Mouse (Mus musculus) adipocyte (in vitro differentiated cells): ENCODE measurements at regions not wholly inside any gene's neighbourhood (a gene's known extent, or its start where the extent isn't known, plus 50 kb on each side); places are given as distances from the start of the nearest gene placed in this dataset.
"Not testable (repeated sequence)": the region's sequence is repeated elsewhere in the genome, so short reads cannot be mapped to it uniquely, and the experiment has no call there.

Experiments used
- DNase-seq: peaks from one replicate; pipeline ENCODE4 v3.0.0-alpha.2; 2016; ENCODE audit warnings: low spot score

GRCm38 (mm10) chr10:14333344-14333743, 212.1 kb downstream of the Adgrg6 start:
- DNase-seq, result no peak

DNA sequence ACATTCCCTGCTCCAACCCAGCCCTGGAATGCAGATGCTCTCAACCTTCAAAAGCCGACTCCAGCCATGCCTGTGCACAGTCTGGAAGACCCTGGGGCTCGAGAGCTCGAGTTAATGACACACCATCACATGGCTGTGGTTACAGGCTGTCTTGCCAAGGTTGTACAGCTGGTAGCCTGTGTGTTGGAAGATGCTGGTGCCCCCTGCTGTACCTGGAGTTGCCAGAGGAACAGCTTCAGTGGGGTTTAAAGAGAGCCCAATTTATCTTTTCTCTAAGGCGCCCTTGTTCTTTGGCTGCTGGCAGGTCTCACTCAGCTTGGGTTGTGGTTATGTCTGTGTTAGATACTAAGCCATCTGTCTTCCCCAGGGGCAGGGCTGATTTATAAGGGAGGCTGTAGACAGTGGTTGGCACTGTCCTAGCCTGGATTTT, 212.8 kb downstream of the Adgrg6 start:
- DNase-seq, result no peak

DNA sequence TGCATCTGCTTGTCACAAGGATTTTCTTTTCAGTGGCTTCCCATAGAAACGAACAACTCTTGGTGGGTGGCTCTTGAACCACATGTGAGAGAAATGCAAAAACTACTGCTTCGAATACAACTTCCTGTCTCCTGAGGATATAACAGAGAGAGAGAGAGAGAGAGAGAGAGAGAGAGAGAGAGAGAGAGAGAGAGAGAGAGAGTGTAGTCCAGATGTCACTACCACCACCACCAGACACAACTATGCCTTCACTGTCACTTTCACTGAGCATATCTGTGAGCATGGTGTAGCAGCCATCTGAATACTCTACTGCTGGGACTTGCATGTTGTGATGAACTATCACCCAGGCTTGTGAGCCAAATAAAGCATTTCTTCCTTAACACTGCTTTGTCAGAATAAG, 216.6 kb downstream of the Adgrg6 start:
- no peak for DNase-seq

DNA sequence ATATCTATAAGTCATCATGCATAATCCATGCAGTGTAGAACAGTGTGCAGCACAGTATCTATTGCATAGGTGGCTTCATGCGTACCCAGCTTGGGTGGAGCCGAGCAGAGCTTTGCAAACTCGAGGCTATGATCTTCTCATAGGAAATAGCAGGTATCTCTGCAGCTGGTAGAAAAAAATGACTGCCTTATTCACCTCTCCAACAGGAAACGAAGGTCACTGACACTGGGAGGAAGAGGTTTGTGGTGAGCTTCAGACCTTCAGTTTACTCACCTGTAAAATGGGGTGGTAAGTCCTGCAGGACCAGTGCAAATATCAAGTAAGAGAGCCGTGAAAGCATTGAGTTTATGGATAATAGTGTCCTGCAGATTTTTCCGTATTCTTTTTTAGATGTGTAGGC, 219.2 kb downstream of the Adgrg6 start:
- DNase-seq, result no peak

- DNase-seq, result peak; percentile 79
Measured at GRCm38 (mm10) chr10:14321503-14321902, 224.0 kb downstream of the Adgrg6 start.

- DNase-seq, result no peak
Measured at GRCm38 (mm10) chr10:14315232-14315631, 230.2 kb downstream of the Adgrg6 start.

DNA sequence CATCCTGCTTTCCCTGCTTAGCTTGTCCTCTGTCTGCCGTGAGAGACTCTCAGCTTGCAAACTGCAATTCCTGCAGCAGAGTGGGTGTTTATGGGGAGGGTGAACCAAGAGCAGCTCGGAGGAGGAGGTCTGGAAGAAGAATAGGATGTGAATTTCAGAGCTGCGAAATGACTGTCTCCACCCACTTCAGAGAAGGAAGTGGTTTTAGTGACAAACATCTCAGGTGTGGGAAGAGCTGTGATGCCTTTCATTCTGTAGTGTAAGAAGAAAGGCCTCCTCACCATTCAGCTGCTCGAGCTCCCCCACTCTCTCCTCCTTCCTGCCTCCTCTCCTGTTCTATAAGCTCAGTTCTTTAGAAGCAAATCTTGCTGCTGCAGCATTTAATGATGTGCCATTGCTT, 230.9 kb downstream of the Adgrg6 start:
- DNase-seq, result no peak

DNA sequence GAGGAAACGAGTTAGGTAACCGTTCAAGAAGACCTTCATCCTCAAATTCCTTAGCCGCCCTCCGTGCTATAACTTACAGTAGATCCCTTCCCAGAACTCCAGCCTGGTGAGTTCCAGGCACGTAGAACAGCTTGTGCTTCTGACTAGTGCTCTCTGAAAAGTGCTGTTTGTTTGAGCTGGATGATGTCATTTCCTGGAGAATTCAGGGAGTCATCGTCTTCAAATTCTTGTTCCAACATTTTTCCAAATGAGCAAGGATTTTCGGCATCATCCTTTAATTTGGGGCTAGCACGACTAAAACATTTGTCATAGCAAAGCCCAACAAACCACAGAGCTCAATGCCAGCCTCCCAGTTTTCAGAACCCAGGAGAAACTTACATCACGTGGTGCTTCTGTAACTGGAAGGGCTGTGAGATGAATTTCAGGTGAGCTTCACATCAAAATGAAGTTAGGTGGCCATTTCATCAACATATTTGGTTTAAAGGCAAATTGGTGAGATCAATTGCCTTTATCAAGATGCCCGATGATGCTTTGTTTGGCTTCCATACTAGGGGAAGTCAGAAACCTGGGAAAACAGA, 231.4 kb downstream of the Adgrg6 start:
- DNase-seq, result no peak

GRCm38 (mm10) chr10:14312959-14313358, 232.5 kb downstream of the Adgrg6 start:
- DNase-seq, result no peak

- DNase-seq, result no peak
Measured at GRCm38 (mm10) chr10:14311962-14312361, 233.5 kb downstream of the Adgrg6 start.

GRCm38 (mm10) chr10:14306811-14307210, 238.6 kb downstream of the Adgrg6 start:
- no peak for DNase-seq

DNA sequence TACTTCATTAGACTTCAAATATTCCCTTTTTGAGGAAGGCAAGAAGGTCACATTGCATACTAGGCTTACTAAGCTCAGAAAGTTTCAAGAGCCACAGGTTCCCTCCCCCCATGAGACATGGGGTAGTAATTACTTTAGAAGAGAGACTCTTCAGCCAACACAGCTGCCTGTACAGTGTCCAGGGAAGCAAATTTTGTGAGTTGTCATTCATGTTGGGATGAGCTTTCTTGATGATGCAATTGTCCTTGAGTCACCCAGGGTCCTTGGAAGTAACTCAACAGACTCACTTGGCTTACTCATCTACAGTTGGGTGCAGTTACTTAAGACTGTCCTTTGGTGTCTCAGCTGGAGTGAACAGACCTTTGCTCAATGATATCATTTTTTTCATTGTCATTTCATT, 242.0 kb downstream of the Adgrg6 start:
- peak; percentile 15 for DNase-seq

GRCm38 (mm10) chr10:14296147-14296546, 249.3 kb downstream of the Adgrg6 start:
- DNase-seq, result no peak

DNA sequence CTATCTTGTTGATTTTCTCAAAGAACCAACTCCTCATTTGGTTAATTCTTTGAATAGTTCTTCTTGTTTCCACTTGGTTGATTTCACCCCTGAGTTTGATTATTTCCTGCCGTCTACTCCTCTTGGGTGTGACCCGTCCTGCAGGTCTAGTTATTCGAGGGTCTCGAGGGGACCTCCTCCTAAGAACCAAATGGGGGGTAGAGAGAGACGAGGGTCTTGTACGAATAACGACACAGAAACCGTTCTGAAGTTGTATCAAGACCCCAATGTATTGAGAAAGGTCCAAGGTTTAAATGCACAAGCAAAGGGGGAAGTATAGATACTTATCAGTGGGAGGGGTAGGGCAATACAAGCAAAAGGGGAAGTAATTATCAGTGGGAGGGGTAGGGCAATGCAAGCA, 252.8 kb downstream of the Adgrg6 start:
- not testable (repeated sequence) for DNase-seq

DNA sequence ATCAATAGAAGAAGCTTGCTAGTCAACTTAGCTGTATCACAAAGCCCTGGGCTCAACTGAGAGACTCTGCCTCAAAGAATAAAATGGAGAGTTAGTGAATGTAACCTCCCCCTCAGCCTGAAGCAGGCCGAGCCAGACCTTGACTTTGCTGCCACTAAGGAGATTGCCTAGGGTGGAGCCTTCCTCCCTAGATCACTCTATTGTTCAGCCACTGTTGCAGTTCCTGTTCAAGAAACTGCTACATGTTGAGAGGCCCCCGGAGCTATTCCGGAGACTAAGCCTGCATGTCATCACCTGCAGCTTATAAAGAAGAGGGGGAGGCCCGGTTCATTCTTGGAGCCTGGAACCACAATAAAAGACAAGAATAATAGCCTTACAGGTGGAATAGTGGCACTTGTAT, 257.9 kb downstream of the Adgrg6 start:
- DNase-seq, result no peak

GRCm38 (mm10) chr10:14276631-14277030, 268.8 kb downstream of the Adgrg6 start:
- no peak for DNase-seq

- DNase-seq, result no peak
Measured at GRCm38 (mm10) chr10:14275477-14275876, 270.0 kb downstream of the Adgrg6 start.

- DNase-seq, result no peak
Measured at GRCm38 (mm10) chr10:14270008-14270407, 275.5 kb downstream of the Adgrg6 start.

DNA sequence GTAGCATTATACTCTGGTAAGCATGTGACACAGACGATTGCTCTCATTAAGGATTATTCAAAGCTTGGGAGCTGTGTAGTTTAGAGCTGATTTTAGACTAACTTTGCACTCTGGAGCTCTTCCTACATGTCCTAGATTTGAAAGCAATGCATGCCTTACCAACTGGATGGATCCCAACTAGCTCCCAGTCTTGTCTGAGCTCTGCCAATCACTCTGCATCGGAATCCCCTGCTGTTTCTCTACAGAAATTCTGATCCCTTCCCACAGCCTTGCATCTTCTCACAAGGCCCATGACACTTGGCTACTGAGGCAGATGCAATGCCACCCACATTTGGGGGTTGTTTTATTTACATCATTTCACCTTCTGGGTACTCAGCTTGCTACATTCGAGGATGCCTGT, 277.8 kb downstream of the Adgrg6 start:
- no peak for DNase-seq

DNA sequence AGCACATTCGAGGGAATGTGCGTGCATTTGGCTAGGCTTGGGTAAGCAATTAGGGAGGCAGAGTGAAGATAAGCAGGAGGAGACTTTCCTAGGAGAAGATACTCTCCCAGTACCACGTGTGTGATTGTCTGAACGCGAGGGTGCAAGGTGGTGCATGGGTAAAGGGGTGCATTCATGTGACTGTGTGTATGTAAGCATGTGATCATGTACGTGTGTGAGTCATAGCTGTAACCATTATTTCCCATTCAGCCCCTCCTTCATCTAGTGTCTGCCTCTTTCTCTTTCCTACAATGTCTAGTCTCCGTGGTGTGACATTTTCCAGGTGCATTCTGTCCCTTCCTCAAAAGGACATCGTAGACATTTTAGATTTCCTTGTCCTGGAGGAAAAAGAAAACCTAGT, 273.8 kb downstream of the Hivep2 start:
- no peak for DNase-seq

DNA sequence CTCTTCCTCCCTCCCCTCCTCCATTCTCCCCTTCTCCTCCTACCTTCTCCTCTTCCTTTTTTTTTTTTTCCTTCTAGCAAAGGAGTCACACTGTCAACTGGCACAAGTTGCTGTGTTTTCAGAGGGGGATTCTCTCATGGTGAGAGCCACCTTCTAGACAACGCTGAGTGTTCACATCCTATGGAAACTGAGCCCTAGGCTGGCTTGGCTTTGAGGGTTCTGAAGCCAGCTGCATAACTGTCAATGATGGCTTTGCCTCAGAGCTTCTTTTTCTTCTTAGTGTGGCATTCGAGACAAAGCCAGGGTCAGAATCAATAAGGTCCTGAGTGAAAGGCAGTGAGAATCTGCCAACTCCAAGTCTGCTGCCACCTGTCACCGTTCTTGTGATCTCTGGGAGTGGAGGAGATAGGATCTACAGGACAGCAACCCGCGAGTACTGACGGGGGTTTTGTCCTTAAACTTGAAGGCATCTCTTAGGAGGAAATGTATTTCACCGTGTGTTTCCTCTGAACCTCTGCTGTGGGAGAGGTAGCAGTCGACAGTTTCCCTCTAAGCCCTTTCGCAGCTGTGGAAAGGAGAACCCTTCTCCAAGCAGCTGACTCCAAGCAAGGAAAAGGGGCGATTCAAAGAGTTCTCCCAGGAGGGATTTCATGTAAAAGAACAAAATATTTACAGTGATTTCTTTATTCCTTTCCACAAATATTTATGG, 269.2 kb downstream of the Hivep2 start:
- DNase-seq, result no peak

DNA sequence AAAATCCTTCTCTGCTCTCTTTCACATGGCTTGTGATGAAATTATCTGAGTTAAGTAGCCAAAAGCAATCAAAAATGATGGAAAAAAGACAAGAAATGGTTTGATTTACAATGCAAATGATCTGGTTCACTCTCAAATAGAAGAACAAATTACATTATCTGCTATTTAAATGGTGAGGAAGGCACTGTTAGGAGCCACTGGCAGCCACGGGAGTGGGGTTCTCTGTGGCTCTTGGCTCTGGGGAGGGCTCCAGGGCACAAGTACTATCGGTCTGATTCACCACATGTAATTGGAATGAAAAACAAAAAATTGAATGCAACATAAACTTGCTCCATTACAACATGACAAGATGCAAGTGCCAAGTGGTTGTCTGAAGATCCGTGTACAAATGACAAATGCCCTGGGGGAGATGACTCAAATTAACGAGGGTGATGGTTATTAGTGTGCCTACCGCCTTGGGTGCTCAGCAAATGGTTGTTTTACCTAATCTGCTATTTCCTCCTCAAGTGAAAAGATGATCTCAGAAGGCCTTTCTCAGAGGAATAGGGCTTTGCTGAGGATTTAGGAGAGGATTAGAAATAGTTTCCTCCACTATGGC, 268.2 kb downstream of the Hivep2 start:
- DNase-seq, result peak; percentile 8

DNA sequence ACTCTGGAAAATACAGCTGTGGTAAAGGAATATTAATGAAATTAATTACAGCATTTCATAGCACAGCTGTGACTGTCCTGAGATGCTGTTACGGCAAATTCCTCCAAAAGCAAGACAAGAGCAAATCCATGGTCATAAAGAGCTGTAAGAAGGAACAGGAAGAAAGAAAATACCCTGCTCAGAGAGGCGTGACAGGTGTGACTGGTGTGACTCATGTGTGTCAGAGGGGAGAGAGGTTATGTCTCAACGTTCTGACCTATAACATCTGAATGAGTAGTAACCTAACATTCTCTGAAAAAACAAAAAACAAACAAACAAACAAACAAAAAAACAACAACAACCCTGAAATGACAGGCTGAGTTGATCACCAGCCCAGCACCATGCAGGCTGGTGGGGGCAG, 267.5 kb downstream of the Hivep2 start:
- no peak for DNase-seq

- no peak for DNase-seq
Measured at GRCm38 (mm10) chr10:14231464-14231863, 265.6 kb downstream of the Hivep2 start.
